Mouse (Mus musculus) limb, embryonic 11.5 days (tissue): ENCODE data around the gene Mrpl12. TPM values are rescaled to one million over a fixed set of nuclear protein-coding genes. Genes with fewer than 3 reads are reported as not detected.

ENCODE experiments used
- ATAC-seq: fragments of 200-750 bp; cut with Nextera tagmentation; 2 replicates; pipeline ENCODE4 v1.8.0; 2017; ENCODE audit warnings: low read depth; ENCODE audit not compliant: insufficient number of reproducible peaks, low FRiP score, low TSS enrichment
- DNase-seq: peaks from one replicate; pipeline ENCODE4 v3.0.0-alpha.2; 2015; ENCODE audit warnings: low spot score
- H3K27ac ChIP-seq: fragments of 300-500 bp; sonication (generic); replicated peaks from 2 replicates; pipeline ENCODE4 v1.5.1; 2014; ENCODE audit warnings: low read depth, mild to moderate bottlenecking, low read length
- H3K27me3 ChIP-seq: fragments of 300-500 bp; sonication (generic); 2 replicates; pipeline ENCODE4 v1.6.1; 2014; ENCODE audit warnings: mild to moderate bottlenecking, low read length, mixed read lengths; ENCODE audit not compliant: control insufficient read depth, insufficient read depth
- H3K36me3 ChIP-seq: fragments of 300-500 bp; sonication (generic); 2 replicates; pipeline ENCODE4 v1.6.1; 2014; ENCODE audit warnings: mild to moderate bottlenecking, low read length, moderate library complexity, mixed read lengths; ENCODE audit not compliant: control insufficient read depth, insufficient read depth
- H3K4me1 ChIP-seq: fragments of 300-500 bp; sonication (generic); 2 replicates; pipeline ENCODE4 v1.6.1; 2014; ENCODE audit warnings: low read length, mixed read lengths; ENCODE audit not compliant: control insufficient read depth, insufficient read depth
- H3K4me2 ChIP-seq: fragments of 300-500 bp; sonication (generic); 2 replicates; pipeline ENCODE4 v1.6.1; 2014; ENCODE audit warnings: low read depth, mild to moderate bottlenecking, moderate library complexity; ENCODE audit not compliant: severe bottlenecking
- H3K4me3 ChIP-seq: fragments of 300-500 bp; sonication (generic); 2 replicates; pipeline ENCODE4 v1.5.1; 2014; ENCODE audit warnings: low read depth, low read length
- H3K9ac ChIP-seq: fragments of 300-500 bp; sonication (generic); 2 replicates; pipeline ENCODE4 v1.6.1; 2014; ENCODE audit warnings: mild to moderate bottlenecking, low read length
- H3K9me3 ChIP-seq: fragments of 300-500 bp; sonication (generic); 2 replicates; pipeline ENCODE4 v1.6.1; 2016; ENCODE audit warnings: low read length; ENCODE audit not compliant: control insufficient read depth
- WGBS: fragments of 180-500 bp; shearing (Covaris S2); extraction: QIAGEN DNeasy Blood & Tissue Kit; methylation state at CpG from one replicate; pipeline ENCODE4 v1.1.7; 2014; 5-methylcytosine and 5-hydroxymethylcytosine counted together
- polyA plus RNA-seq: library from polyadenylated mRNA; unstranded; fragments of >200 nt; fragmentation: Nextera tagmentation; extraction: Ambion mirVana; gene quantifications from 2 replicates; pipeline ENCODE4 v1.2.1, GENCODE M21; 2014

Mrpl12 gene
- polyA plus RNA-seq, 1 experiment from 2014 or later: 177 TPM

GRCm38 (mm10) chr11:120452246-120452645 lies 32.2 kb upstream of the Mrpl12 start:
- H3K9me3 ChIP-seq: no peaks in the 10 kb centered on the region
- DNase-seq: no peak
- no peak overlapping the region for H3K4me2 ChIP-seq
- H3K4me3 ChIP-seq: no peak overlapping the region
- H3K9ac ChIP-seq: no peak overlapping the region
- H3K4me1 ChIP-seq: no peaks in the 10 kb centered on the region
- no peaks in the 10 kb centered on the region for H3K27me3 ChIP-seq
- ATAC-seq: no peak
- H3K27ac ChIP-seq: no peak overlapping the region
- no peaks in the 10 kb centered on the region for H3K36me3 ChIP-seq
- 71% methylated on average over 3 of the region's 3 CpGs for WGBS

- no peak within 1 kb of the TSS for H3K9ac ChIP-seq
These were observed 31.1 kb upstream of the Mrpl12 start, which contains the start of gene Pde6g for GRCm38 (mm10) chr11:120453306-120453705. TSS of gene Pde6g (minus strand) at chr11:120453500.

GRCm38 (mm10) chr11:120454965-120455364 lies 29.4 kb upstream of the Mrpl12 start:
- 86% methylated on average over 4 of the region's 4 CpGs for WGBS
- no peaks in the 10 kb centered on the region for H3K9me3 ChIP-seq
- ATAC-seq: no peak
- H3K4me1 ChIP-seq: no peaks in the 10 kb centered on the region
- peaks cover 4% of the 10 kb centered on the region; the same call in 1 of the 2 replicates for H3K36me3 ChIP-seq
- H3K4me2 ChIP-seq: no peak overlapping the region
- H3K27me3 ChIP-seq: no peaks in the 10 kb centered on the region
- H3K4me3 ChIP-seq: no peak overlapping the region
- no peak overlapping the region for H3K9ac ChIP-seq
- no peak overlapping the region for H3K27ac ChIP-seq
- no peak for DNase-seq

More at GRCm38 (mm10) chr11:120453306-120453705, 31.1 kb upstream of the Mrpl12 start, which contains the start of gene Pde6g:
- Histone ChIP-seq H3K4me3 (no peak within 1 kb of the TSS), H3K4me1 (no peaks in the 10 kb centered on the region), H3K36me3 (no peaks in the 10 kb centered on the region), H3K9me3 (no peaks in the 10 kb centered on the region), H3K27ac (no peak within 1 kb of the TSS), H3K4me2 (no peak within 1 kb of the TSS), H3K27me3 (no peaks in the 10 kb centered on the region)
- ATAC-seq: no peak
- 81% methylated on average over 4 of the region's 4 CpGs for WGBS
- no peak for DNase-seq

GRCm38 (mm10) chr11:120455413-120455812 lies 29.0 kb upstream of the Mrpl12 start:
- no peak for ATAC-seq
- Histone ChIP-seq H3K9me3 (no peaks in the 10 kb centered on the region), H3K36me3 (peaks cover 6% of the 10 kb centered on the region; the same call in 1 of the 2 replicates), H3K4me2 (no peak overlapping the region), H3K27me3 (no peaks in the 10 kb centered on the region), H3K4me1 (no peaks in the 10 kb centered on the region), H3K4me3 (no peak overlapping the region), H3K9ac (no peak overlapping the region), H3K27ac (no peak overlapping the region)
- no peak for DNase-seq
- WGBS: 95% methylated on average over 7 of the region's 7 CpGs

- DNase-seq (no peak), ATAC-seq (no peak)
- Histone ChIP-seq H3K4me2 (peak overlapping the region; percentile 86), H3K4me3 (peak overlapping the region; percentile 93), H3K27me3 (no peaks in the 10 kb centered on the region), H3K4me1 (no peaks in the 10 kb centered on the region), H3K27ac (peak overlapping the region; percentile 49; the same call in 1 of the 2 replicates), H3K9ac (peak overlapping the region; percentile 93), H3K36me3 (peaks cover 14% of the 10 kb centered on the region; the same call in 1 of the 2 replicates), H3K9me3 (no peaks in the 10 kb centered on the region)
- 38% methylated on average over 14 of the region's 14 CpGs for WGBS
These were observed 27.0 kb upstream of the Mrpl12 start for GRCm38 (mm10) chr11:120457370-120457769.

- H3K9ac ChIP-seq: peak within 1 kb of the TSS; percentile 93
- 4% methylated on average over 62 of the region's 62 CpGs for WGBS
- no peaks in the 10 kb centered on the region for H3K4me1 ChIP-seq
- ATAC-seq (peak; percentile 81), DNase-seq (peak; percentile 87)
- H3K9me3 ChIP-seq: no peaks in the 10 kb centered on the region
- H3K4me2 ChIP-seq: peak within 1 kb of the TSS; percentile 86
- H3K36me3 ChIP-seq: peaks cover 14% of the 10 kb centered on the region; the same call in 1 of the 2 replicates
- peak within 1 kb of the TSS; percentile 49; the same call in 1 of the 2 replicates for H3K27ac ChIP-seq
- H3K27me3 ChIP-seq: no peaks in the 10 kb centered on the region
- H3K4me3 ChIP-seq: peak within 1 kb of the TSS; percentile 93
These were observed 26.4 kb upstream of the Mrpl12 start, which contains the start of the genes Oxld1 and Ccdc137 for GRCm38 (mm10) chr11:120457772-120458751. TSS of gene Oxld1 (minus strand) at chr11:120458068. TSS of gene Ccdc137 (plus strand) at chr11:120458115.

- Histone ChIP-seq H3K9me3 (no peaks in the 10 kb centered on the region), H3K4me2 (peak overlapping the region; percentile 86), H3K27ac (no peak overlapping the region), H3K36me3 (peaks cover 16% of the 10 kb centered on the region; the same call in 1 of the 2 replicates), H3K9ac (peak overlapping the region; percentile 93), H3K27me3 (no peaks in the 10 kb centered on the region), H3K4me1 (no peaks in the 10 kb centered on the region), H3K4me3 (peak overlapping the region; percentile 93)
- ATAC-seq (no peak), DNase-seq (no peak)
- 67% methylated on average over 6 of the region's 6 CpGs for WGBS
These were observed 25.4 kb upstream of the Mrpl12 start for GRCm38 (mm10) chr11:120458847-120459597.

- ATAC-seq: no peak
- H3K9ac ChIP-seq: no peak overlapping the region
- 80% methylated on average over 2 of the region's 2 CpGs for WGBS
- DNase-seq: no peak
- no peak overlapping the region for H3K4me3 ChIP-seq
- no peak overlapping the region for H3K27ac ChIP-seq
- no peak overlapping the region for H3K4me2 ChIP-seq
- H3K27me3 ChIP-seq: no peaks in the 10 kb centered on the region
- H3K9me3 ChIP-seq: no peaks in the 10 kb centered on the region
- H3K36me3 ChIP-seq: peaks cover 16% of the 10 kb centered on the region; the same call in 1 of the 2 replicates
- H3K4me1 ChIP-seq: peaks cover 4% of the 10 kb centered on the region; the same call in 1 of the 2 replicates
These were observed 20.9 kb upstream of the Mrpl12 start for GRCm38 (mm10) chr11:120463536-120463935.
